Mouse (Mus musculus) heart, embryonic 12.5 days (tissue): ENCODE measurements around the gene Dvl2. TPM values are rescaled to one million over a fixed set of nuclear protein-coding genes. Genes with fewer than 3 reads are reported as not detected.

Source experiments
- ATAC-seq: fragments of 200-750 bp; cut with Nextera tagmentation; 2 replicates; pipeline ENCODE4 v1.8.0; 2017; ENCODE audit warnings: moderate TSS enrichment, moderate library complexity; ENCODE audit not compliant: insufficient number of reproducible peaks, low FRiP score
- H3K27ac ChIP-seq: fragments of 300-500 bp; sonication (generic); 2 replicates; pipeline ENCODE4 v1.5.1; 2016; ENCODE audit warnings: mild to moderate bottlenecking, moderate library complexity; ENCODE audit not compliant: poor library complexity, severe bottlenecking
- H3K27me3 ChIP-seq: fragments of 300-500 bp; sonication (generic); replicated peaks from 2 replicates; pipeline ENCODE4 v1.6.1; 2016; ENCODE audit warnings: mild to moderate bottlenecking, moderate library complexity
- H3K36me3 ChIP-seq: fragments of 300-500 bp; sonication (generic); 2 replicates; pipeline ENCODE4 v1.6.1; 2016; ENCODE audit warnings: mild to moderate bottlenecking, moderate library complexity
- H3K4me1 ChIP-seq: fragments of 300-500 bp; sonication (generic); replicated peaks from 2 replicates; pipeline ENCODE4 v1.6.1; 2016; ENCODE audit warnings: mild to moderate bottlenecking
- H3K4me2 ChIP-seq: fragments of 300-500 bp; sonication (generic); 2 replicates; pipeline ENCODE4 v1.6.1; 2016; ENCODE audit warnings: mild to moderate bottlenecking, moderate library complexity
- H3K4me3 ChIP-seq: fragments of 300-500 bp; sonication (generic); 2 replicates; pipeline ENCODE4 v1.5.1; 2016; ENCODE audit warnings: mild to moderate bottlenecking
- H3K9ac ChIP-seq: fragments of 300-500 bp; sonication (generic); 2 replicates; pipeline ENCODE4 v1.6.1; 2016; ENCODE audit warnings: mild to moderate bottlenecking, moderate library complexity
- H3K9me3 ChIP-seq: fragments of 300-500 bp; sonication (generic); replicated peaks from 2 replicates; pipeline ENCODE4 v1.6.1; 2016; ENCODE audit warnings: mild to moderate bottlenecking, moderate library complexity
- WGBS: fragments of 180-500 bp; shearing (Covaris S2); methylation state at CpG from one replicate; pipeline ENCODE4 v1.1.7; 2016; 5-methylcytosine and 5-hydroxymethylcytosine counted together
- polyA plus RNA-seq: library from polyadenylated mRNA; unstranded; fragments of >200 nt; fragmentation: Nextera tagmentation; extraction: Ambion mirVana; gene quantifications from 2 replicates; pipeline ENCODE4 v1.2.1, GENCODE M21; 2016

Gene Dvl2
- polyA plus RNA-seq, 1 experiment from 2014 or later: 25.8 TPM

DNA sequence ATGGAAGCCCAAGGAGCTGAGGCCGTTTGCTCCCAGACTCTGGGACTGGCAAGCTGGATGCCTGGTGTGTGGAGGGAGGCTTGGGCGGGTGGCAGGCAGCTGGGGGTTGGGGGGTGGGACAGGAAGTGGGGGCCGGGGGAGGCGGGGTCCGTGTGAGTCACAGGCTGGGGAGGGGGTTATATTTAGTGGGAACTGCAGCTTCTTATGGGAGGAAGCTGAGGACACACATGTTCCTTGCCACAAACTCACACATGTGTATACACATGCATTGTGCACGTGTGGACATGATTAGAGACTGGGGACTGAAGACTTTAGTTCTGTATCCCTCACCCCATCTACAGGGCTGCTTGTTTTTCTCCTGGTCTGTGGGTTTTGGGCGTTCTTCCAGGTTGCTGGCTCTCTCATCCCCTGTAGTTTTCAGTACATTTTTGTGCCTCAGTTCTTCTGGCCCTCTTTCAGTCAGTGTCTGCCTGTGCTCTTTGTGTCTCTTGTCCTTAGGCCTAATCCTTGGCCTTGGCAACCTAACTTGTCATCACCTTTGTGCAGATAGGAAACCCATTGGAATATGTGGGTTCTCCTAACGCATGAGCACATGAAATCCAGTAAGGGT lies 19.7 kb downstream of the Dvl2 start:
- Histone ChIP-seq H3K9me3 (no peaks in the 10 kb centered on the region), H3K4me2 (peak overlapping the region; percentile 85), H3K36me3 (no peaks in the 10 kb centered on the region), H3K27me3 (no peaks in the 10 kb centered on the region), H3K9ac (peak overlapping the region; percentile 34), H3K4me3 (peak overlapping the region; percentile 57), H3K27ac (peak overlapping the region; percentile 66), H3K4me1 (peaks cover 62% of the 10 kb centered on the region)
- ATAC-seq: no peak
- 22% methylated on average over 8 of the region's 8 CpGs for WGBS

DNA sequence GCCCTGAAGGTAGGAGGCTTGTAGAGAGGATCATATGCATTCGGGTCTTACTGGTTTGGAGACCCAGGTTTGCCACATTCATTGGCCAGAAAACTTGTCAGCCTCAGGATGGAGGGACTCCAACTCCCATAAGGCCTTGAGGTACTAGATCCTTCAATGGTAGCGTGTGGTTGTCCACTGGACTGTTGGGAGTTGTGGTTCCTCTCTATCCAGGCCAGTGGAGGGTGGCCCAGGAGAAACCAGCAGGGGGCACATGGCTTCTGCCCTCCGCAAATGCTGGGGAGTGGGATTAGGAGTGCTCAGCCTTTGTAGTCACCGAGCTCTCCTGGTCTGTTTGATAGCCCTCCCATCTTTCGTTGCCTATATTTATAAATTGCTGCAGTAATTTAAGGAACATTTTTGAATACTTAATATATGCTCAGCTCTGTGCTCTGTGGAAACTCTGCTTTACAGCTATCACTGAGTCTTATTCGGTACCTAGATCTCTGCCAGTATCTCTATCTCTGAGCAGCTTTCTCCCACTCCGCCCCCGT lies 20.4 kb downstream of the Dvl2 start:
- ATAC-seq: peak; percentile 78
- peak overlapping the region; percentile 57 for H3K4me3 ChIP-seq
- H3K4me2 ChIP-seq: peak overlapping the region; percentile 85
- no peaks in the 10 kb centered on the region for H3K36me3 ChIP-seq
- H3K4me1 ChIP-seq: peaks cover 67% of the 10 kb centered on the region
- H3K9me3 ChIP-seq: no peaks in the 10 kb centered on the region
- H3K9ac ChIP-seq: peak overlapping the region; percentile 68
- peak overlapping the region; percentile 66 for H3K27ac ChIP-seq
- H3K27me3 ChIP-seq: no peaks in the 10 kb centered on the region
- under 1% methylated on average over 8 of the region's 8 CpGs for WGBS

DNA sequence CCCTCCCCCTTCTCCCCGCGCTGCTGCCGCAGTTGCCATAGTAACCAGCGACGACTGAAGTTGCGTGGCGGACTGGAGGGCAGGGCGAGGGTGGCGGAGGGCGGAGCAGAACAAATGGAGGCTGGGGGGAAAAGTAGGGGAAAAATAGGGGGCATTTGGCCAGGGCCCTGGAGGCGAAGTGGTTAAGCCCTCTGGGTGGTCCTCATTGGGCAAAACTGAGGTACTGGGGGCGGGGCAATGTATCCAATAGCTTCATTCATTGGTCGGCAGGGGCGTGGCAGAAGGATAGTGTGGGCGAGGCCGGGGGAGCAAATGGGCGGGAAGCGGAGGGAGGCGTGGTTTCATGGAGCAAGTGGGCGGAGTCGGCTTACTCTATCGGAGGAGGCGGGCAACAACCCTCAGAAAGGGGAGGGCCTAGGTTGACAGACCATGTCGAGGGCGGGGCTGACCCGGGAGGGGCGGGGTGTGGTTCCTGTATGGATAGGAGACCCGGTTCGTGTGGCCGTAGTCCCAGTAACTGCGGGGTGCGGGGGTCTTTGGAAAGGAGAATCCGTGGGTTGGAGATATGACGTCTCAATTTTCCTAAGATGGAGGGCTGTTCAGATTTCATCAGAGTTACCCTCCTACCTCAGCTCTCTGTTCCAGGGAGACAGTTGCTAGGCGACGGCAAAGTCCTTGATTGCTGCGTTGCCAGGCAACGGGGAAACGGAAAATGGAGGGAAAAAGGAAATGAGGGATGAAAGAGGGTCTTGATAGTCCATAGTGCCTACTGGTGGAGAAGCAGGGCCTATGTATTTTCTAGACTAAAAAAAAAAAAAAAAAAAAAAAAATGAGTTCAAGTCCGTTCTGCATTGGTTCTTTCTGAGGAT lies 21.1 kb downstream of the Dvl2 start:
- WGBS: 3% methylated on average over 39 of the region's 40 CpGs
- Histone ChIP-seq H3K27me3 (no peaks in the 10 kb centered on the region), H3K36me3 (no peaks in the 10 kb centered on the region), H3K9ac (peak overlapping the region; percentile 68), H3K4me2 (peak overlapping the region; percentile 85), H3K9me3 (no peaks in the 10 kb centered on the region), H3K4me3 (peak overlapping the region; percentile 57), H3K27ac (peak overlapping the region; percentile 66), H3K4me1 (peaks cover 74% of the 10 kb centered on the region)
- ATAC-seq: peak; percentile 85

DNA sequence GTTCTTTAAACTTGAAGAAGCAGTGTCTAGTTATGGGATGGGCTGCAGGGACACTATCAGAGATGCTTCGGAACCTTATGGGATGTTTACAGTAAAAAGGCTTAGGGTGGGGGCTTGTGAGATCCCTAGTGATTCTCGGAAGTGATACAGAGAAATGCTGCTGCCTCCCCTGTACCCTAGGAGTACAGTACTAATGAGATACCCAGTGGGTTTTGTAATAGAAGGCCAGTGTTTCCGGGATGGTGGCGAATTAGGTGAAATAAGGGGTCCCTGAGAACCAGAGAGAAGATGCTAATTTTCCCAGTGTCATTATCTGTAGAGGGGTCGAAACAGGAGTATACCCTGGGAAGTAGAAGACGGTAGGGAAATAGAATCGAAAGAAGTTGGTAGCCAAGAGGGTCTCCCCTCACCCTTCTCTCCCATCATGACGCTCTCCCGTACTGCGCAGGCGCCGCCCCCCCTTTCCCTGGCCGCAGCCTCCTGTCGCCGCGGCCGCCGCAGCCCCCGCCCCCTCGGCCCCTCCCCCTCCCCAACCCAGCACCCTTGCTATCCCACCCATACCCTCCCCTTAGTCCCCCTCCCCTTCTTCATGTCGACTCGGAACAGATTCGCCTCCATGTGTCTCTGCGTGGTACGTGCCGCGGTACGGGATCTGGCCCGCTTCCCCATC lies 23.2 kb downstream of the Dvl2 start:
- peaks cover 80% of the 10 kb centered on the region for H3K4me1 ChIP-seq
- ATAC-seq: no peak
- 8% methylated on average over 20 of the region's 29 CpGs for WGBS
- H3K9me3 ChIP-seq: no peaks in the 10 kb centered on the region
- peak overlapping the region; percentile 46 for H3K4me3 ChIP-seq
- H3K36me3 ChIP-seq: no peaks in the 10 kb centered on the region
- peak overlapping the region; percentile 75 for H3K4me2 ChIP-seq
- peak overlapping the region; percentile 64 for H3K9ac ChIP-seq
- H3K27ac ChIP-seq: no peak overlapping the region
- no peaks in the 10 kb centered on the region for H3K27me3 ChIP-seq

DNA sequence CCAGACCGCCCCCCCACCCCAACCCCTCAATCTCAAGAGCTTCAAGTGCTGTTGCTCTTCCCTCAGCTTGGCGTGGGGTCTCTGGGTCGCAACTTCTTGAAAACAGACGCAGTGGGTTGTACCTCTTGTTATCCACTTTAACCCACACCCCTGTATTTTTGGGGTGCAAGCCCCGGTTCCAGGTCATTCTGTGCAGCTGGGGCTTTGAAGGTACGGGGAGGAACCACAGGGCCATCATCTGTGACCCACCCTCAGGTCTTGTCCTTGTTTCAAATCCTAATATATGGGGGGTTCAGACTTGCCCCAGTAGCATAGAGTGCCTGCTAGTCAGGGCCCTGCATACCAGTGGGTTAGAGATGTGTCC lies 23.7 kb downstream of the Dvl2 start:
- peak overlapping the region; percentile 46 for H3K4me3 ChIP-seq
- H3K27ac ChIP-seq: no peak overlapping the region
- peak overlapping the region; percentile 75 for H3K4me2 ChIP-seq
- no peaks in the 10 kb centered on the region for H3K36me3 ChIP-seq
- peaks cover 80% of the 10 kb centered on the region for H3K4me1 ChIP-seq
- ATAC-seq: no peak
- WGBS: 17% methylated on average over 6 of the region's 6 CpGs
- peak overlapping the region; percentile 64 for H3K9ac ChIP-seq
- H3K9me3 ChIP-seq: no peaks in the 10 kb centered on the region
- H3K27me3 ChIP-seq: no peaks in the 10 kb centered on the region

DNA sequence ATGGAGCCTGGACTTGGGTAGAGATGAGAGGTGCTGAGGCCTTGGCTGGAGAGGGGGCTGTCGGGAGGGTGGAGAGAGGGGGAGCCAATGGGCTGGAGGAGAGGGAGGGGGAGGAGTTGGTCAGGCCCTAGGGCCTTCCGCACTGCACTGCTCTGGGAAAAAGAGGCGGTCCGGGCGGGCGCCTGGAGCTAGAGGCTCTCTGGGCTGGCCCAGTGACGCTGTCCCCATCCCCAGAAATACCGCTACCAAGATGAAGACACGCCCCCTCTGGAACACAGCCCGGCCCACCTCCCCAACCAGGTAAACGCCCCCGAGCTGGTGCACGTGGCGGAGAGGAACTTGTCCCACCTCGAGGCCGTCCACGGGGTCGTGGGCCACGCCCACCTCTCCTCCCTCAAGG lies 26.3 kb downstream of the Dvl2 start:
- no peaks in the 10 kb centered on the region for H3K27me3 ChIP-seq
- peak; percentile 66 for ATAC-seq
- WGBS: under 1% methylated on average over 18 of the region's 19 CpGs
- peaks cover 11% of the 10 kb centered on the region for H3K36me3 ChIP-seq
- H3K9me3 ChIP-seq: no peaks in the 10 kb centered on the region
- 0 out of 2 replicates have a peak overlapping the region, but pooled peaks have one; percentile 22 for H3K27ac ChIP-seq
- peak overlapping the region; percentile 69 for H3K4me2 ChIP-seq
- H3K4me1 ChIP-seq: peaks cover 66% of the 10 kb centered on the region
- peak overlapping the region; percentile 39 for H3K4me3 ChIP-seq
- H3K9ac ChIP-seq: peak overlapping the region; percentile 29; the same call in 1 of the 2 replicates

DNA sequence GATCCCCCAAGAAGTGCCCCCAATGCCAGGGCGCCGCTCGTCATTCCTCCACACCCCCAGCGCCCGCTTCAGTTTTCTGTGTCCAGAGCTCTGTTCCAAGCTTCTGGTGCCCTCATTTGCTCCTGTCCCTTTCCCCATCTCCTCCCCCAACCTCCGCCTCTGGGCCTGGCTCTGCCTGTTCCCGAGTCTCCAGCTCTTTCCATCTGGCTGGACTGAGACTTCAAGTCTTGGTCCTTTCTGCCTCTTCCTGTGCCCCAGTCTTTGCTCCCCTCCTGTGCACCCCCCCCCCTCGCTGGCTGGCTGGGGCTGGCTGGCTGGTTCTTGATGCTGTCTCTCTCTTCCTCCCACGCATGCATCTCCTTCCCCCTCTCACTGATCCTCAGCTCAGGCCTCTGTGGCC lies 27.0 kb downstream of the Dvl2 start:
- H3K4me2 ChIP-seq: peak overlapping the region; percentile 69
- 0 out of 2 replicates have a peak overlapping the region, but pooled peaks have one; percentile 18 for H3K27ac ChIP-seq
- no peak overlapping the region for H3K9ac ChIP-seq
- H3K9me3 ChIP-seq: no peaks in the 10 kb centered on the region
- H3K4me3 ChIP-seq: peak overlapping the region; percentile 39; the same call in 1 of the 2 replicates
- WGBS: 40% methylated on average over 9 of the region's 9 CpGs
- H3K4me1 ChIP-seq: peaks cover 65% of the 10 kb centered on the region
- no peaks in the 10 kb centered on the region for H3K27me3 ChIP-seq
- ATAC-seq: no peak
- H3K36me3 ChIP-seq: peaks cover 18% of the 10 kb centered on the region

DNA sequence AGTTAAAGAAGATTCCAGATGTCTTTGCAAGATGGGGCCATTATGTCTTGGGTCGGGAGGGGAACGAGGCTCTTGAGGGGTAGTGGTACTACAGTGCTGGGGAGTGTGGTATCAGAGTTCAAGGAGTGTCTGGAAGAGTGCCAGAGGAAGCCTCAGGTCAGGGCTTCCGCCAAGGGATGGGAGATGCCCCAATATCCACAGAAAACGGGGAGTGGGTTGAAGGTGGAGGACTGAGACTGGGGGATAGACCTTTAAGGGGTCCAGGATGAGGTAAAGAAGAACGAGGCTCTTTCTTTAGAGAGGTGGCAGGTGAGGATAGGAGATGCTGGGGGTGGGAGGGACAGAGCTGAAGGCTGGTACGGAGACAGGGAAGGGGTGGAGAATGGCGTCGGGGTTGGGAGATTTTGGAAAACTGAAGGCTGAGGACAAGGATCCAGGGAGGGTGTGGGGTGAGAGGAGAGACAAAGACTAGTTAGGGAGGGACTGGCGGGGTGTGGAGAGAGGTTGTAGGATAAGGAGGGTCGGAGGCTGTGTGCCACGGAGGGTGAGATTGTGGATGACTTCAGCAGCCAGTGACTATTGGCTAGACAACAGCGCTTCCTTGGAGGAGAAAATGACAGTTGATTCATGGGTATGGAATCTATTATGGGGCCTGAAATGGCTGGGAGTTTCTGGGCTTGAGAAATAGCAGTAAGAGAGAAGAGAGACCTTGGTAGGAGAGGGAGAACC lies 28.2 kb downstream of the Dvl2 start:
- WGBS: 23% methylated on average over 12 of the region's 12 CpGs
- ATAC-seq: no peak
- Histone ChIP-seq H3K4me1 (peaks cover 60% of the 10 kb centered on the region), H3K9me3 (no peaks in the 10 kb centered on the region), H3K27ac (peak overlapping the region; percentile 77), H3K9ac (peak overlapping the region; percentile 22; the same call in 1 of the 2 replicates), H3K36me3 (peaks cover 26% of the 10 kb centered on the region), H3K27me3 (no peaks in the 10 kb centered on the region), H3K4me3 (peak overlapping the region; percentile 25), H3K4me2 (peak overlapping the region; percentile 69)

DNA sequence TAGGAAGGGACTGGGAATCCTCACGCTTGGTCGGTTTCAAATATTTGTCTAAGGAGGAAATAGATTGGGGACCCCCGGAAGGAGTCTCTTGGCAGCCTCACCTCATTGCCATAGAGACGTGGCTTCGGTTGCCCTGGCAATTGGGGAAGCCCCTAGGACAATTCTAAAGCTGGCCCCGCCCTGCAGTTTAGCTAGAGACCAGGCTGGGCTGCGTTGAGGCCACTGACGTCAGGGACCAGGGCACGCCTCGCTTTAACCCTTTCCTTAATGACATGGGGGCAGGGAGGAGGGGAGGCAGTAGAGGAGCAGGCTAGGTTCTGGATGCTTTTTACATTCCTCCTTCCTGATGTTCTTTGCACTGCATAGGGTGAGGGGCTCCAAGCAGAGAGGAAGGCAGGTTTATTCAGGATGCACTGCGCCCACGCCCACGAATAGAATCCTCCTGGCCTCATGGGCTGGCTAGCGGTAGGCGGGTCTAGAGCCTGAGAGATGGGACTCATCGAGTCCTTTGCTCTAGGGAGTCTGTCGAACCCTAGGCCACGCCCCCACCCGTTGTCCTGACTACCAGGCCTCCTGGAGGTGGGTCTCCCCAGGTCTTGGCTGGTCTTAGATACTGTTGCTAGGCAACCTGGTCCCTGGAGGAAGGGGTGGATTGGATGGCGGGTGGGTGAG lies 28.9 kb downstream of the Dvl2 start:
- peak; percentile 75 for ATAC-seq
- Histone ChIP-seq H3K27ac (peak overlapping the region; percentile 77), H3K9me3 (no peaks in the 10 kb centered on the region), H3K4me3 (peak overlapping the region; percentile 25), H3K27me3 (no peaks in the 10 kb centered on the region), H3K4me1 (peaks cover 53% of the 10 kb centered on the region), H3K4me2 (peak overlapping the region; percentile 69), H3K36me3 (peaks cover 29% of the 10 kb centered on the region), H3K9ac (peak overlapping the region; percentile 25; the same call in 1 of the 2 replicates)
- WGBS: 1% methylated on average over 20 of the region's 20 CpGs
